Mouse (Mus musculus): ENCODE measurements at regions not wholly inside any gene's neighbourhood (a gene's known extent, or its start where the extent isn't known, plus 50 kb on each side); places are given as distances from the start of the nearest gene placed in this dataset.

DNA sequence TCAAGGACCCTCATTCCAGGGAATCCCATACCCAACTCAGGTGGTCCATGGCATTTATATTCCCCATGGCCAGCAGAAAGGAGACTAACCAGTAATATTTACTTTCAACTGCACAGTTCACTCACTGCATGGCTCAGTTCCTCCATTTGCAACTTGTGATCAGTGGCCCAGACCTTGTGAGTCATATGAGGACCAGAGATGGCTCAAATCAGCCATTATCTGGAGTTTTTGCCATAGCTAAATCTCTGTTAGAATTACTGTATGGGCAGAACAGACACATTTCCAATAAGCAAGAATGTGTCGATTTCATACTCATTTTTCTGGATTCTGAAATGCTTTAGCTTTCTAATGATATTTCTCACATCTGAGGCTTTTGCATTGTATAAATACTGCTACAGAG, 894.4 kb upstream of the Lrrc6 start:
- Histone ChIP-seq H3K9ac (ENCODE audit: low read length) (no peak overlapping the region), H3K4me1 (ENCODE audit: control insufficient read depth, insufficient read depth, low read length) (no peaks in the 10 kb centered on the region), H3K9me3 (ENCODE audit: control insufficient read depth, low read length) (no peaks in the 10 kb centered on the region), H3K4me2 (ENCODE audit: low read depth) (no peak overlapping the region), H3K27ac (ENCODE audit: low read depth, low read length) (no peak overlapping the region), H3K36me3 (ENCODE audit: control insufficient read depth, insufficient read depth, low read length) (no peaks in the 10 kb centered on the region), H3K27me3 (ENCODE audit: control insufficient read depth, insufficient read depth, low read length) (no peaks in the 10 kb centered on the region), H3K4me3 (ENCODE audit: low read depth, low read length) (no peak overlapping the region)
- no peak for ATAC-seq (ENCODE audit: insufficient read depth, low FRiP score, low TSS enrichment)
- WGBS = 94% methylated on average over 1 of the region's 1 CpGs
- DNase-seq (ENCODE audit: low spot score) = no peak

DNA sequence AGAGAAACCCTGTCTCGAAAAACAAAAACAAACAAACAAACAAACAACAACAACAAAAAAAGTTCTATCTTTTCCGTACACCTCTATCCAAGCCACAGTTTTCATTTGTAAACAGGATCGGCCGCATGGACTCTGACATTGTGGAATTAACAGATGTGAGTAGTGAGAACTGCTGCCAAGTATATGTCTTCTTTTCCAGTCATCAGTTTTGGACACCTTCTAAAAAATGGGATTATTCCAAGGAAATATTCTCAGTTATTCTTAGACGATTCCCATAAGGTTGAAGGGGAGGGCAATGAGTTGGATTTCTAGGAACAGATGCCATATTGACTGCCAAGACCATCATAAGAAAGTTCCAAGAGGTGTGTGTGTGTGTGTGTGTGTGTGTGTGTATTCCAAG, 891.2 kb upstream of the Lrrc6 start:
- no peaks in the 10 kb centered on the region for H3K4me1 ChIP-seq (ENCODE audit: control insufficient read depth, insufficient read depth, low read length)
- 90% methylated on average over 5 of the region's 5 CpGs for WGBS
- H3K9ac ChIP-seq (ENCODE audit: low read length) = no peak overlapping the region
- no peak overlapping the region for H3K27ac ChIP-seq (ENCODE audit: low read depth, low read length)
- H3K36me3 ChIP-seq (ENCODE audit: control insufficient read depth, insufficient read depth, low read length) = no peaks in the 10 kb centered on the region
- H3K4me3 ChIP-seq (ENCODE audit: low read depth, low read length) = no peak overlapping the region
- ATAC-seq (ENCODE audit: insufficient read depth, low FRiP score, low TSS enrichment) = no peak
- no peaks in the 10 kb centered on the region for H3K27me3 ChIP-seq (ENCODE audit: control insufficient read depth, insufficient read depth, low read length)
- DNase-seq (ENCODE audit: low spot score) = no peak
- no peaks in the 10 kb centered on the region for H3K9me3 ChIP-seq (ENCODE audit: control insufficient read depth, low read length)
- H3K4me2 ChIP-seq (ENCODE audit: low read depth) = no peak overlapping the region

DNA sequence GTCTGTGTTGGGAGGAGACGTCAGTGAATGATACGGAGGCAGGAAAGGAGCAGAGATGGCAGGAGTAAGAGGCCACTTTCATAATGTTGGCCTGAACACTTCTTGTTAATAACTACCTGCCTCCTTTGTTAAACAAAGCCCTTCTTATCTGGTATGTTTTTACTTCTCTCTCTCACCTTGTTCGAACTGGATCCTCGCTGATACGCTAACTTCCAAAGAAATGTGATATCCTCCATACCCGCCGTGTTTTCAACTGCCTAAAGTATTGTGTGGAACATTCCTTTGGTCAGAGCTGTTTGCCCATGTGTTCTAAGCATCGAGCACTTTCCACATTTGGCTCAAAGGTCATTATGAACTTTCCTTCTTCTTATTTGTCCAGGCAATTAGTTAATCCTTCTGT, 887.8 kb upstream of the Lrrc6 start:
- Histone ChIP-seq H3K9me3 (ENCODE audit: control insufficient read depth, low read length) (no peaks in the 10 kb centered on the region), H3K4me2 (ENCODE audit: low read depth) (no peak overlapping the region), H3K4me1 (ENCODE audit: control insufficient read depth, insufficient read depth, low read length) (no peaks in the 10 kb centered on the region), H3K27ac (ENCODE audit: low read depth, low read length) (no peak overlapping the region), H3K27me3 (ENCODE audit: control insufficient read depth, insufficient read depth, low read length) (no peaks in the 10 kb centered on the region), H3K36me3 (ENCODE audit: control insufficient read depth, insufficient read depth, low read length) (no peaks in the 10 kb centered on the region), H3K4me3 (ENCODE audit: low read depth, low read length) (no peak overlapping the region), H3K9ac (ENCODE audit: low read length) (no peak overlapping the region)
- 73% methylated on average over 8 of the region's 8 CpGs for WGBS
- DNase-seq (ENCODE audit: low spot score) = no peak
- ATAC-seq (ENCODE audit: insufficient read depth, low FRiP score, low TSS enrichment) = no peak

DNA sequence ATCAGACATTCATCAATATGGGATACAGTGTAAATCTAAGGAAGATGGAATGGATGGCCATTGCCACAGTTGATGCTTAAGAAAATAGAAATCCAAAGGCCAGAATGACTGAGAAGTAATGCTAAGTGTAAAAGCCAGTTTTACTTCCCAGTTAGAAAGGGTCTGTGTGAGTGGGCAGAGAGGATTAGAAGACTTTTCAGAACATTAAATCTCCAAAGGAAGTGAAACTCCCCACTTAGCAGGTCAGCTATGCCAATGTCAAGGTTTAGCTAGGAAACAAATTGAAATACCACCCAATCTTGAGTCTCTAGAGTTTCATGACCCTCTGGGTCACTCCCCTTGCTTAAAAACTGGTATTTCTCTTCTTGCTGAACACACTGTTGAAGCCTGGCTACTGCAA, 886.2 kb upstream of the Lrrc6 start:
- H3K27me3 ChIP-seq (ENCODE audit: control insufficient read depth, insufficient read depth, low read length) = no peaks in the 10 kb centered on the region
- no peak overlapping the region for H3K4me3 ChIP-seq (ENCODE audit: low read depth, low read length)
- H3K4me1 ChIP-seq (ENCODE audit: control insufficient read depth, insufficient read depth, low read length) = no peaks in the 10 kb centered on the region
- H3K36me3 ChIP-seq (ENCODE audit: control insufficient read depth, insufficient read depth, low read length) = no peaks in the 10 kb centered on the region
- H3K9ac ChIP-seq (ENCODE audit: low read length) = no peak overlapping the region
- DNase-seq (ENCODE audit: low spot score) (no peak), ATAC-seq (ENCODE audit: insufficient read depth, low FRiP score, low TSS enrichment) (no peak)
- no peaks in the 10 kb centered on the region for H3K9me3 ChIP-seq (ENCODE audit: control insufficient read depth, low read length)
- no peak overlapping the region for H3K27ac ChIP-seq (ENCODE audit: low read depth, low read length)
- H3K4me2 ChIP-seq (ENCODE audit: low read depth) = no peak overlapping the region

DNA sequence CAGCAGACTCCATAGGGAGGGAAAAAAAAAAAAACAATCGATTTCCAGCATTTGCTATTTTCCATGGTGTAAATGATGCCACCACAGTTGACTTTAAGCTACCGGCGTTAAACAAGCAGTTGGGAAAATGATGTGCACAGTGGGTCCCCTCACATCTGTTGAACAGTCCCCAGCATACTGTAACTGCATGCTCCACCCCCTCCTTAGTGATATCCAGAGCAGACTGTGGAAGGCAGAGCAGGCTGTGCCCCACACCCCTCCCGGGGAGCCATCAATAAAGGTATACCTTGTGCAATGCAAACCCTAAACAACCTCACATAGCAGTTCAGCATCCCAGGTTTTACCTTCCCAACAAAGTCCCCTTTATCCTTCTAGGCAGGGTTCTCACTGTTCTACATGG, 872.9 kb upstream of the Lrrc6 start:
- no peaks in the 10 kb centered on the region for H3K4me1 ChIP-seq (ENCODE audit: control insufficient read depth, insufficient read depth, low read length)
- no peak overlapping the region for H3K9ac ChIP-seq (ENCODE audit: low read length)
- 76% methylated on average over 4 of the region's 4 CpGs for WGBS
- ATAC-seq (ENCODE audit: insufficient read depth, low FRiP score, low TSS enrichment) (no peak), DNase-seq (ENCODE audit: low spot score) (no peak)
- no peaks in the 10 kb centered on the region for H3K36me3 ChIP-seq (ENCODE audit: control insufficient read depth, insufficient read depth, low read length)
- H3K4me2 ChIP-seq (ENCODE audit: low read depth) = no peak overlapping the region
- H3K27ac ChIP-seq (ENCODE audit: low read depth, low read length) = no peak overlapping the region
- H3K4me3 ChIP-seq (ENCODE audit: low read depth, low read length) = no peak overlapping the region
- no peaks in the 10 kb centered on the region for H3K27me3 ChIP-seq (ENCODE audit: control insufficient read depth, insufficient read depth, low read length)
- no peaks in the 10 kb centered on the region for H3K9me3 ChIP-seq (ENCODE audit: control insufficient read depth, low read length)

DNA sequence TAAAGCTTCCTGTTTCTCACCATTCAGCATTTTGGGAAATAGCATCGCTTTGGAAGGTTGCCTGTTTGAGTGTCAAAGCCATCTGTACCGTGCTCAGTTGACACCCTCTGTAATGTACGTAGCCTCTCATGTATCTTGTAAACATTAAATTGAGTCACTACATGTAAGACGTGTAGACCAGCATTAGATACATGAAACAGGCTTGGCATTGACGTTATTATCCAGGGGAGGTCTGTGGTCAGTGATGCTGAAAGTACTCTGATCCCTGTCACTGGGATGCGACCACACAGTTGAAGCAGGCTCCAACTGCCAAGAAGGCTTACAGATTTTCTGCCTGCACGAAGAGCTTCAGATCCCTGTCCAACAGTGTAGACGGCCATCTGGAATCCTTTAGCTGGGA, 872.3 kb upstream of the Lrrc6 start:
- WGBS = 75% methylated on average over 8 of the region's 8 CpGs
- no peak overlapping the region for H3K4me3 ChIP-seq (ENCODE audit: low read depth, low read length)
- no peak for DNase-seq (ENCODE audit: low spot score)

DNA sequence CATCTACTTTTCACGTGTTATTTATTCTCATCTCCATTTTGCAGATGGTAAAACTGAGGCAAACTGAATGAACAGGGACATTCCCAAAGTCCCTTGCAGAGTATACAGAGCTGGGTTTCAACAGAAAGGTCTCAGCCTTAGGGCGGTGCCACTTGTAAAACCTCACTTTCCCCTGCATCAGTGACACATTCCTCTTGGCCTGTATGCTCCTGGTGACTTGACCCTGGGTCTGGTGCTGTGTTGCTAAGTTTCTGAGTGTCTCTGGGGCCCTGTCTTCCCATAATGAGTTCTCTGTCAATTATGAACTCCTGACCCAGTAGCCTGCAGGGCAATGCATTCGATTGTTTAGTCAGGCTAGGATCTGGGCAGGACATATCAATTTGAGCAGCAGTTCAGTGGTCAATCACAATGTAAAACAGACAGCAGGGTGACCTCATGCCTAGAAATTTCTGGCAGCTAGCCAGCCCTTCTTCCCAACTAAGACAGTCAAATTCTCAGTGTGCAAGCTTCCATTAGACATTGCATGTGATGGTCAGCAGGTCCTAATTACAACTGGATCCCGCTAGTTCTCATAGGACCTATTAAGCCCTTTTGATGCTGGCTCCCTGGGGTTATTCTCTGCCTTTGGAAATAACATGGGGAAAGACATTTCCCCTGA, 863.5 kb upstream of the Lrrc6 start:
- DNase-seq (ENCODE audit: low spot score) = peak; percentile 48
- ATAC-seq (ENCODE audit: insufficient read depth, low FRiP score, low TSS enrichment) = no peak
- no peak overlapping the region for H3K27ac ChIP-seq (ENCODE audit: low read depth, low read length)
- no peaks in the 10 kb centered on the region for H3K4me1 ChIP-seq (ENCODE audit: control insufficient read depth, insufficient read depth, low read length)
- H3K4me2 ChIP-seq (ENCODE audit: low read depth) = no peak overlapping the region
- no peak overlapping the region for H3K9ac ChIP-seq (ENCODE audit: low read length)
- no peaks in the 10 kb centered on the region for H3K27me3 ChIP-seq (ENCODE audit: control insufficient read depth, insufficient read depth, low read length)
- WGBS = 66% methylated on average over 4 of the region's 4 CpGs
- no peak overlapping the region for H3K4me3 ChIP-seq (ENCODE audit: low read depth, low read length)
- no peaks in the 10 kb centered on the region for H3K36me3 ChIP-seq (ENCODE audit: control insufficient read depth, insufficient read depth, low read length)
- no peaks in the 10 kb centered on the region for H3K9me3 ChIP-seq (ENCODE audit: control insufficient read depth, low read length)

More for the DNA sequence above, 872.3 kb upstream of the Lrrc6 start:
- no peak for ATAC-seq (ENCODE audit: insufficient read depth, low FRiP score, low TSS enrichment)
- Histone ChIP-seq H3K4me2 (ENCODE audit: low read depth) (no peak overlapping the region), H3K9me3 (ENCODE audit: control insufficient read depth, low read length) (no peaks in the 10 kb centered on the region), H3K9ac (ENCODE audit: low read length) (no peak overlapping the region), H3K27me3 (ENCODE audit: control insufficient read depth, insufficient read depth, low read length) (no peaks in the 10 kb centered on the region), H3K4me1 (ENCODE audit: control insufficient read depth, insufficient read depth, low read length) (no peaks in the 10 kb centered on the region), H3K27ac (ENCODE audit: low read depth, low read length) (no peak overlapping the region), H3K36me3 (ENCODE audit: control insufficient read depth, insufficient read depth, low read length) (no peaks in the 10 kb centered on the region)

DNA sequence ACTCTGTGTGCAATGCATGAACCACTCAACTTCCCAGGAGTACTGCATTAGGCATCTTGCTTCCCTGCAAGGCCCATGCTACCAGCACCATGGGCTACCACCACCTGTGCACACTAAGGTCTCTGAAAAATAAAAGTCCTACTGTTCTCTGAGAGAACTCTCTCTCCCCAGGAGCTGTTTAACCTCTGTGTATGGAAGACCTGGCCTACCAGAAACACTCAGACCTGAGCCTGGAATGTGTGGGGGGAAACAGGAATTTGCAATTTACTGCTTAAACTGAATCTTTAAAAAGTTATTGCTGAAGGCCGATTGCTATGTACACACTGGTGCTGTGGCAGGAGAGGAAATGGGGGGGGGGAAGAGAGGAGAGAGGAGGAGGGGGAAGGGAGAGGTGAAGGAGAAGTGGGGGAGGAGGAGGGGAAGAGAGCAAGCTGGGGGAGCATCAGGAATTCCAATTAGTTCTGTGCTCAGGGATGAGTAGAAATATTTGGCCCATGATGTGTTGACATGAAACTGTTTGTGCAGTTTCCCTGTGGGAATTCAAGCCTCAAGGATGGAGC, 860.4 kb upstream of the Lrrc6 start:
- ATAC-seq (ENCODE audit: insufficient read depth, low FRiP score, low TSS enrichment) = no peak
- Histone ChIP-seq H3K9ac (ENCODE audit: low read length) (no peak overlapping the region), H3K36me3 (ENCODE audit: control insufficient read depth, insufficient read depth, low read length) (no peaks in the 10 kb centered on the region), H3K4me3 (ENCODE audit: low read depth, low read length) (no peak overlapping the region), H3K4me1 (ENCODE audit: control insufficient read depth, insufficient read depth, low read length) (no peaks in the 10 kb centered on the region), H3K27ac (ENCODE audit: low read depth, low read length) (no peak overlapping the region), H3K27me3 (ENCODE audit: control insufficient read depth, insufficient read depth, low read length) (no peaks in the 10 kb centered on the region), H3K9me3 (ENCODE audit: control insufficient read depth, low read length) (no peaks in the 10 kb centered on the region), H3K4me2 (ENCODE audit: low read depth) (no peak overlapping the region)
- 40% methylated on average over 1 of the region's 1 CpGs for WGBS
- no peak for DNase-seq (ENCODE audit: low spot score)

DNA sequence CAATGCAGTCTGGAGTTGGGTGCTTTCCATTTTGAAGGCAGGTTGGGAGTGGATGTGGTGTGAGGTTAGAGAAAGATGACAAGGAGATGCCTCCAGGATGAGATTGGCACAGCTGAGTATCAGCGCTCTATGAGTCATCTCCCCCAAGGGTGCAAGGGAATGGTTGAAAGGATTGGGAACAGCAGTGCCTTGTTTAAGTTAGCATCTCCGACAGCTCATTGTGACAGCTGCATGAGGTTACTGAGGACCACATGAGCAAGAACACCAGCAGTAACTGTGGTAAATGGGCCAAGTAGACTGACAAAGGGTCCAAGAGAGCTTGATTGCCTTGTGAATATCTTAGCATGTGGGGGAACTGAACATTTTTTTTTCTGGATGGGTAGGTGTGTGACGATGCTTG, 857.2 kb upstream of the Lrrc6 start:
- no peaks in the 10 kb centered on the region for H3K36me3 ChIP-seq (ENCODE audit: control insufficient read depth, insufficient read depth, low read length)
- ATAC-seq (ENCODE audit: insufficient read depth, low FRiP score, low TSS enrichment) (no peak), DNase-seq (ENCODE audit: low spot score) (no peak)
- H3K4me2 ChIP-seq (ENCODE audit: low read depth) = no peak overlapping the region
- H3K27ac ChIP-seq (ENCODE audit: low read depth, low read length) = no peak overlapping the region
- no peaks in the 10 kb centered on the region for H3K27me3 ChIP-seq (ENCODE audit: control insufficient read depth, insufficient read depth, low read length)
- WGBS = 85% methylated on average over 3 of the region's 3 CpGs
- H3K9ac ChIP-seq (ENCODE audit: low read length) = no peak overlapping the region
- no peaks in the 10 kb centered on the region for H3K4me1 ChIP-seq (ENCODE audit: control insufficient read depth, insufficient read depth, low read length)
- no peaks in the 10 kb centered on the region for H3K9me3 ChIP-seq (ENCODE audit: control insufficient read depth, low read length)
- H3K4me3 ChIP-seq (ENCODE audit: low read depth, low read length) = no peak overlapping the region
